Mouse (Mus musculus) urinary bladder, postnatal 25 days (tissue): ENCODE results near the gene Phc2.

ENCODE experiments used
- DNase-seq: peaks from one replicate; pipeline ENCODE4 v3.0.0; 2022; ENCODE audit warnings: low spot score

The Phc2 gene

GRCm38 (mm10) chr4:128743031-128743626 is 88.6 kb downstream of the Phc2 start:
- no peak for DNase-seq

- DNase-seq, result no peak
Measured at GRCm38 (mm10) chr4:128745160-128745559, 90.7 kb downstream of the Phc2 start.

- no peak for DNase-seq
Measured at GRCm38 (mm10) chr4:128747614-128748270, 93.2 kb downstream of the Phc2 start.

- no peak for DNase-seq
Measured at GRCm38 (mm10) chr4:128748309-128748708, 93.8 kb downstream of the Phc2 start.

- no peak for DNase-seq
Measured at GRCm38 (mm10) chr4:128751006-128751405, 96.5 kb downstream of the Phc2 start.

GRCm38 (mm10) chr4:128752031-128752757 is 97.7 kb downstream of the Phc2 start:
- no peak for DNase-seq

- DNase-seq, result no peak
Measured at GRCm38 (mm10) chr4:128753571-128753970, 99.1 kb downstream of the Phc2 start.

- no peak for DNase-seq
Measured at GRCm38 (mm10) chr4:128755064-128755463, 100.6 kb downstream of the Phc2 start, which contains the start of gene A3galt2. Gene A3galt2, plus strand, starts transcription at chr4:128755364.

GRCm38 (mm10) chr4:128755900-128756299 is 101.4 kb downstream of the Phc2 start:
- DNase-seq, result no peak

GRCm38 (mm10) chr4:128759214-128759613 is 104.7 kb downstream of the Phc2 start:
- no peak for DNase-seq

GRCm38 (mm10) chr4:128760029-128760428 is 105.5 kb downstream of the Phc2 start:
- no peak for DNase-seq

- no peak for DNase-seq
Measured at GRCm38 (mm10) chr4:128766929-128767328, 112.4 kb downstream of the Phc2 start.

- DNase-seq, result no peak
Measured at GRCm38 (mm10) chr4:128768120-128768519, 113.6 kb downstream of the Phc2 start.

GRCm38 (mm10) chr4:128769569-128770355 is 115.3 kb downstream of the Phc2 start:
- no peak for DNase-seq

GRCm38 (mm10) chr4:128770698-128771097 is 116.2 kb downstream of the Phc2 start:
- no peak for DNase-seq

GRCm38 (mm10) chr4:128773820-128774219 is 119.3 kb downstream of the Phc2 start:
- no peak for DNase-seq

GRCm38 (mm10) chr4:128774467-128774866 is 120.0 kb downstream of the Phc2 start:
- peak; percentile 40 for DNase-seq

- peak; percentile 81 for DNase-seq
Measured at GRCm38 (mm10) chr4:128776568-128777289, 122.2 kb downstream of the Phc2 start.

- DNase-seq, result no peak
Measured at GRCm38 (mm10) chr4:128777593-128777992, 123.1 kb downstream of the Phc2 start.

- no peak for DNase-seq
Measured at GRCm38 (mm10) chr4:128782037-128782436, 127.5 kb downstream of the Phc2 start.

- no peak for DNase-seq
Measured at GRCm38 (mm10) chr4:128782645-128783044, 128.1 kb downstream of the Phc2 start.
